Mouse (Mus musculus) cerebellum, adult 11 months (tissue): ENCODE results near the gene Wdr53.
"Not testable (repeated sequence)": the region's sequence is repeated elsewhere in the genome, so short reads cannot be mapped to it uniquely, and the experiment has no call there.

Experiments
- DNase-seq: peaks from one replicate; pipeline ENCODE4 v3.0.0; 2022

Gene Wdr53

GRCm38 (mm10) chr16:32246952-32247370 lies at the start of gene Wdr53, which contains the start of gene Fbxo45:
Wdr53 (plus strand) TSS chr16:32247227.
Fbxo45 (minus strand) TSS chr16:32247158.
- DNase-seq: peak; percentile 97

- no peak for DNase-seq
These were observed 46.6 kb upstream of the Wdr53 start for GRCm38 (mm10) chr16:32200256-32201003.

- DNase-seq: no peak
These were observed 46.1 kb upstream of the Wdr53 start for GRCm38 (mm10) chr16:32201004-32201325.

GRCm38 (mm10) chr16:32202681-32203080 lies 44.3 kb upstream of the Wdr53 start:
- no peak for DNase-seq

- no peak for DNase-seq
These were observed 42.1 kb upstream of the Wdr53 start for GRCm38 (mm10) chr16:32204902-32205301.

GRCm38 (mm10) chr16:32214156-32214555 lies 32.9 kb upstream of the Wdr53 start:
- DNase-seq: no peak

- no peak for DNase-seq
These were observed 32.0 kb upstream of the Wdr53 start for GRCm38 (mm10) chr16:32214804-32215576.

GRCm38 (mm10) chr16:32221803-32222202 lies 25.2 kb upstream of the Wdr53 start:
- no peak for DNase-seq

- DNase-seq: no peak
These were observed 24.6 kb upstream of the Wdr53 start for GRCm38 (mm10) chr16:32222399-32222798.

GRCm38 (mm10) chr16:32232050-32232449 lies 15.0 kb upstream of the Wdr53 start:
- not testable (repeated sequence) for DNase-seq

- DNase-seq: no peak
These were observed 8.9 kb upstream of the Wdr53 start for GRCm38 (mm10) chr16:32237930-32238680.

GRCm38 (mm10) chr16:32239428-32240312 lies 7.4 kb upstream of the Wdr53 start:
- no peak for DNase-seq

GRCm38 (mm10) chr16:32243901-32244300 lies 3.1 kb upstream of the Wdr53 start:
- no peak for DNase-seq

- DNase-seq: peak; percentile 58
These were observed 656 bp upstream of the Wdr53 start for GRCm38 (mm10) chr16:32246351-32246791.

- not testable (repeated sequence) for DNase-seq
These were observed 17.2 kb downstream of the Wdr53 start for GRCm38 (mm10) chr16:32264225-32264624.

- DNase-seq: no peak
These were observed 24.3 kb downstream of the Wdr53 start, which contains the start of gene Smco1 for GRCm38 (mm10) chr16:32271291-32271690. Smco1 (plus strand) TSS chr16:32271468.

GRCm38 (mm10) chr16:32273338-32273737 lies 26.3 kb downstream of the Wdr53 start:
- no peak for DNase-seq

GRCm38 (mm10) chr16:32275041-32275440 lies 28.0 kb downstream of the Wdr53 start:
- DNase-seq: no peak

GRCm38 (mm10) chr16:32275830-32276229 lies 28.8 kb downstream of the Wdr53 start:
- no peak for DNase-seq

- peak; percentile 88 for DNase-seq
These were observed 30.6 kb downstream of the Wdr53 start, which contains the start of gene Rnf168 for GRCm38 (mm10) chr16:32277308-32278256. Rnf168 (plus strand) TSS chr16:32277459.

GRCm38 (mm10) chr16:32278396-32278795 lies 31.4 kb downstream of the Wdr53 start:
- DNase-seq: no peak
